Mouse (Mus musculus): ENCODE measurements around the gene Mtnr1b.

- no peak for TF ChIP-seq CTCF (IDR thresholded peaks at IDR 0.05; ENCODE audit: low read depth)
- no peak for TF ChIP-seq EP300 (IDR thresholded peaks at IDR 0.05; ENCODE audit: low read depth)
Measured at GRCm38 (mm10) chr9:15786610-15787009, 87.7 kb downstream of the Mtnr1b start.
